Mouse (Mus musculus) left cerebral cortex, adult 9 months (tissue): ENCODE results near the gene BC004004.
"Not testable (repeated sequence)": the region's sequence is repeated elsewhere in the genome, so short reads cannot be mapped to it uniquely, and the experiment has no call there.

Source experiments
- DNase-seq, 2 experiments: peaks; one replicate each; pipeline ENCODE4 v3.0.0; 2022; ENCODE audit warnings: low spot score in 2 of 2

Gene BC004004

GRCm38 (mm10) chr17:29268682-29269348 lies at the start of gene BC004004:
Gene BC004004, plus strand, starts transcription at chr17:29268788.
- DNase-seq: peak; percentile 90 to 97

- no peak for DNase-seq
Observed at GRCm38 (mm10) chr17:29220631-29221030, 48.0 kb upstream of the BC004004 start.

DNA sequence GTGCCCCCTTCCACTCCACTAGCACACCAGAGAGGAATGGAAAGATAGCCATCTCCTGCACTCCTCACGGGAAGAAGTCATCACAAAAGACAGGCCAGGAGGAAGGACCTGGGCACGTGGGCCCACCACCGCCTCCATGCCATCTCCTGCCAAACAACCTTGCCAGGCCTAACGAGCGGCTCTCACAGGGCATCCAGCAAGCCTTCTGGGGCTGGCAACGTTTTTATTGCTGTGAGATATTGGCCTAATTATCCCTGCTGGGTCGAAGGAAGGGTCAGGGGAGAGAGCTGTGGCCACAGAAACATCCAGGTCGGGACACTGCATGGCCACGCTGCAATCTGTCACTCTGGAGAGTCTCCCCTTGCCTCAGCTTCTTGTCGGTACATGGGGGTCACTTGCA lies 37.5 kb upstream of the BC004004 start:
- DNase-seq: no peak

GRCm38 (mm10) chr17:29236111-29236510 lies 32.5 kb upstream of the BC004004 start:
- DNase-seq: no peak

GRCm38 (mm10) chr17:29237267-29237771 lies 31.3 kb upstream of the BC004004 start:
- no peak for DNase-seq

- peak in 1 of 2 experiments; percentile 53 for DNase-seq
Observed at GRCm38 (mm10) chr17:29237772-29238420, 30.7 kb upstream of the BC004004 start, which contains the start of gene Cpne5. Gene Cpne5, minus strand, starts transcription at chr17:29238167.

DNA sequence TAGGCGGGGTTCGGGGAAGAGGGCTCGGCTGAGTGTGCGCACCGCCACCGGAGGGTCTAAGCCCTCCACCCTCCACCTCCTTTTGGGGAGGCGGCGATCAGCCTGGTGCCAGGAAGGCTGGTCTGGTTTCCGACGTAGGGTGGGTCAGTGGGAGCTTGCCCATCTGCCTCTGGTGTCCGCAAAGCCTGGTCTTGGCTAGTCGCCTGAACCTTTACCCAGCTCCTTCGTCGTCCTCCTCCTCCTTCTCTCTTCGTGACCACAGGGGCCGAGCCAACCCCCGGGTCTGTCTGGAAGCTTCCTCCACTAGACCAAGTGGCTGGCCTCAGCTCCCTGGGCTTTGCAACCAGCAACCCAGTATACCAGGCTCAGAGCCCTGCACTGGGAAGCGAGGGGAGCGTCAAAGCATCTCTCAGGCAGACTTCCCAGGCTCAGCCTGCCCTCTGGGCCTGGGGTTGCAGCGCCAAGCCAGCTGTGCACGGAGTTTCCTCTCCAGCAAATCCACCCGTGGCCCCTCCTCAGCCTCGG lies 30.1 kb upstream of the BC004004 start:
- DNase-seq: no peak

DNA sequence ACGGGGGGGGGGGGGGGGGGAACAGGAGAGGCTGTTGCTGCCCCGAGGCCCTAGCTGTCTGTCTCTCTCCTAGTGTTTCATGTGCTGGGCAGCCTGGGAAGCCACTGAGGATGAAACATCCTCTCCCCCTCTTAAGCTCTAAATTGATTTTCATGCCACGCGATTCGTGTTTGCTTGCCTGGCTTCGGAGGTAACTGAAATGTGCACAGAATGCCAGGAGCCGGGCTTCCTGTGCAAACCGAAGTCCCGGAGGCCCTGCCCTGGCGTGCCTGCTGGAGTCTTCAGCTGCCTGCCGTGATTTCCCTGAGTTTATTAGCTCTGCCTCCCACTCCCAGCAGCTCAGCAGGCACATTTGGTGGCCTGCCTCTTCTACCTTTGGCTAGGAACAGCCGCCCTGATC lies 23.7 kb upstream of the BC004004 start:
- DNase-seq: no peak

- DNase-seq: no peak
Observed at GRCm38 (mm10) chr17:29245725-29246124, 22.9 kb upstream of the BC004004 start.

GRCm38 (mm10) chr17:29246602-29247001 lies 22.0 kb upstream of the BC004004 start:
- peak in 1 of 2 experiments; percentile 58 for DNase-seq

DNA sequence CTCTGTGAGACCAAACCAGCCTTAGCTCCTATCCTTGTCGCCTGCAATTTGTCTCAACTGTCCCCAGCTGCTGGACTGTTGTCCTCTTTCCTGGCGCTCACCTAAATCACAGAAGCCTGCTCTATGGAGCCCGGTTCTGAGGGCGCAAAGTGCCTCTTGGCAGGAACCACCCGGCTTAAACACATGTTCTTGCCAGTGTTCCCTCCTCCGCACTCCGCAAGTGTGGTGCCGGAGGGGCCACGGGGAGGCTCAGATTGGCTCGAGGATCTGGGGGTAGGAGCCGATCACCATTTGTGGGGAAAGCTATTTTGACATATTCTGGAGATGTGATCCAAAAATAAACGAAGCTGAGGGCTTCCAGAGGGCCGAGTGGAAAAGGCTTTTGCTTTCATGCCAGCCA lies 20.7 kb upstream of the BC004004 start:
- peak in 1 of 2 experiments; percentile 54 for DNase-seq

- no peak for DNase-seq
Observed at GRCm38 (mm10) chr17:29249512-29249911, 19.1 kb upstream of the BC004004 start.

DNA sequence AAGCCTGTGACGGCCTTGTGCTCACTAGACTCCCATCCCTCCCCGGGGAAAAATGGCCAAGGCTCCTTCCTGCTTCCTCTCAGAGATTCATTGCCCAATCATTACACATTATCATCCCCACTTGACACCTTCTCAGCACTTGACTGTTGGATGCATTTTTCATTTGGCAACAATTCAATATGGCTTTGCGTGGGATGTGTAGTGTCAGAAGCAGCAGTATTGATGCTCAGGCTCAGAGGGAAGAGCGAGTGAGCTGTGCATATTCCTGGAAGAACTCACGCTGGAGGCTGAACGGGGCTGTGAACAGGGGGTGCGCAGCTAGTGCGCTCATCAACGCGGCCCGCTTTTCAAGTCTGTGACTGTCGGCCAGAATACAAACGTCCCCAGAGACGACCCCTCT lies 17.6 kb upstream of the BC004004 start:
- not testable (repeated sequence) for DNase-seq

GRCm38 (mm10) chr17:29251608-29252390 lies 16.8 kb upstream of the BC004004 start:
- no peak for DNase-seq

GRCm38 (mm10) chr17:29253236-29253635 lies 15.4 kb upstream of the BC004004 start:
- no peak for DNase-seq

DNA sequence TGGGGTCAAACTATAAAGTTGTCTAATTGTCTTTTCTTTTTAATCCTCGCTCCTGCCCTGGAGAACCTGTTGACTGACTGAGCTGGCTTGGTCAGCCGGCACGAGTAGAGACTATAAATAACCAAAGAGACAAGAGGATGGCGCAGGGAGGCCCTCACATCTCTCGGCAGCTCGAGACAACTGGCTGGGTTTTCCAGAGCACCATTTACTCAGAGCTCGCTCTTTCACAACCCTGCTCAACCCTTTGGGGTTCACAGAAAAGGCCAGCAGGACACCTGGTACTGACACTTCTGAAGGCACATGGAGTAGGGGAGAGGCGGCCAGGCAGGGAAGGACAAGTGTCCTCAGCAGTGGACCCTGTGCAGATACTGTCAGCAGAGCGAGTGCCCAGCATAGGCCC lies 14.9 kb upstream of the BC004004 start:
- DNase-seq: no peak

- DNase-seq: not testable (repeated sequence)
Observed at GRCm38 (mm10) chr17:29254784-29255183, 13.8 kb upstream of the BC004004 start.

- DNase-seq: no peak
Observed at GRCm38 (mm10) chr17:29256507-29256906, 12.1 kb upstream of the BC004004 start.

DNA sequence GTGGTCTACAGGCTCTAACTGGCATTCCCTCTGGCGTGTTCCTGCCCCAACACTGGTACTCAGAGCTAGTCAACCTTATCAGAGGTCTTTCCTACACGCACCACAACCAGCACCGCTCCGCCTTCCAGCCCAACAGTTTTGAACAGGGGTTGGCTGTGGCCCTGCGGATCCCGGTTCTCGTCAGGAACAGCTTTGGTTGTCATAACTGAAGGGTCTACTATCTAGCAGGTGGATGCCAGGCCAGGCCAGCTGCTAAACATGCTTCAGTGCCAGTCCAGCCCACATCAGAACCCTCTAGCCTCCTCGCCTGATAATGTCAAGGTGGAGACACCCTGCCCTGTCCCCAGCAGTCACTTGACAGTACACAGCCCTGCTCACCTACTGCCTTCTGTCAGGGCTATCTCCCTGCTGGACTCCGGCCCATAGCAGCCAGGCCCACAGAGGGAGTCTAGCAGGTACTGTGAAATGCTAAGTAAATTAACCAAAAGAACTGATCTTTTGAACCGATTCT lies 11.5 kb upstream of the BC004004 start:
- DNase-seq: no peak

GRCm38 (mm10) chr17:29258025-29258558 lies 10.5 kb upstream of the BC004004 start:
- DNase-seq: no peak

DNA sequence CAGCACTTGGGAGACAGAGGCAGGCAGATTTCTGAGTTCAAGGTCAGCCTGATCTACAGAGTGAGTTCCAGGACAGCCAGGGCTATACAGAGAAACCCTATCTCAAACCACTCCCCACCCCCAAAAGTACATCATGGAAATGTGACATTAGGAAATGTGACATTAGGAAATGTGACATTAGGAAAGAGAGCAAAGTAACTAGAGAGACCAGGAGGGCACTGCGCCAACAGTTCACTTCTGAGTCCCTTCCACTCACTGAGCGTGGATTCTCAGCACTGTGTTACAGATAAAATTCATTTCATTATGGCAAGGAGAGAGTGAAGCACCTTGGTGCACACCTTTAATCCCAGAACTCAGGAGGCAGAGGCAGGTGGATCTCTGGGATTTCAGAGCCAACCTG lies 9.7 kb upstream of the BC004004 start:
- no peak for DNase-seq

DNA sequence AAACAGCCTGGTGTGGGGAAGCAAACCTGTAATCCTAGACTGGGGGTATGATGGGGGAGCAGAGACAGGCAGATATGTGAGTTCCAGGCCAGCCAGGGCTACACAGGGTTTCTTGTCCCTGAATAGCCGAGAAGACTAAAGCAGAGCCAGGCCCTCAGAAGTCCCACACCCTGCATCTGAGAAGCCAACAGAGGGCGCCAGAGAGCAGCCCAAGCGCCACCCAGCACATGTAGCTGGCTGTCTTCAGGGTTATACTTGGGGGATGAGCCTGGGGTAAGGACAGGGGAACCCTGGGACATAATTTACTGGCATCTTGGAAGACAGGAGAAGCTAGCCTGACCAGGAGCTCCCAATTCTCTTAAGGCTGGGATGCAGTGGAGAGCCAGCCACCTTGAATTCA lies 9.1 kb upstream of the BC004004 start:
- peak in 1 of 2 experiments; percentile 75 for DNase-seq
